Mouse (Mus musculus) neutrophil, adult 65 days (primary cell): ENCODE data around the gene Stard8. TPM values are rescaled to one million over a fixed set of nuclear protein-coding genes. Genes with fewer than 3 reads are reported as not detected.

Experiments
- total RNA-seq: library from RNA; stranded (reverse); gene quantifications from 2 replicates; pipeline ENCODE4 v1.2.4, GENCODE M21; 2023

Stard8 gene
- total RNA-seq, result 16.3 and 26.2 TPM in 2 replicates

GRCm38 (mm10) chrX:99003046-99003445 lies at the start of gene Stard8:
Stard8 (plus strand) TSS chrX:99003248.

Other genes with a start within 250 kb of the Stard8 start
- gene Ophn1, start 112.2 kb upstream of the Stard8 start, total RNA-seq, result 1.9 and 3.6 TPM in 2 replicates
- 10.5 and 12.8 TPM in 2 replicates for gene Yipf6, start 66.9 kb upstream of the Stard8 start, total RNA-seq
- 1.8 and 2.1 TPM in 2 replicates for gene Efnb1, start 132.9 kb downstream of the Stard8 start, total RNA-seq